Mouse (Mus musculus): Measurements from ENCODE around the gene Olfr521. TPM values are rescaled to one million over a fixed set of nuclear protein-coding genes. Genes with fewer than 3 reads are reported as not detected.
"Not testable (repeated sequence)": the region's sequence is repeated elsewhere in the genome, so short reads cannot be mapped to it uniquely, and the experiment has no call there.

The Olfr521 gene
- total RNA-seq, 4 experiments from 2014 or later = not detected

DNA sequence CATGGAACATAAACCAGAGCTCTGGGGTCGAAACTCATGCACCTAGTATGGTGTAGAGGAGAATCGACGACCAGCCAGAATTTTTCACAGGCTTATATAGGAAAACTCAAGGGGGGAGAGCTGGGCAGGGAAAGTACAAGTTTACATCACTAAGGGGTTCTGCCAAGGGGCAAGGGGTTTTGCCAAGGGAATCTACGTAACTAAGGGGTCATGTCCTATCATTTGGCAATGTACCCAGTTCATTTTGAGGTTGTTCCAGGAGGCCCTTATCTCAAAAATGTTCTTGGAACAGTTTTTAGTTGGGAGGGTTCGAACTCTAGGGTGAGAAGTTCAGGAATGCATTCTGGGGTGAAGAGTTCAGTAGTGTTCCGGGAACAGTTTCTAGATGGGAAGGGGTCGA is 43.7 kb downstream of the Olfr521 start:
- DNase-seq (ENCODE audit: low spot score in 2 of 2) = not testable (repeated sequence)

DNA sequence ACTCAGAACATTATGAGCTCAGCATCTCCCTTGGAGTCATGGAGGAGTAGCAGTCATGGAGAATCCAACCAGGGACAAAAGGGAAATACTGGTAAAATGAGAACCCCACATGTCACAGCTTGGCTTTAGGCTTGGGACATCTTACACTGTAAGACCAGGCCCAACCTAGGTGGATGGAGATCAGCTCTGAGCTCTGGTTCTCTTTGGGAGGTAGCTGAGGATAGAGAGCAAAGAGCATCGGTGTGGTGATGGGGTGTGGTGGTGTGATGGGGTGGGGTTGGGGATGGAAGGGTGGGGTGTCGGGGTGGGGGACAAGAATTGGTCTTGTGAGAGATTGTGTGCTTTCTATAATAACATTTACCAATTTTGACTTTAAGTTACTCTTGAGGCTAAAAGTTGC is 47.5 kb downstream of the Olfr521 start:
- DNase-seq (ENCODE audit: low spot score in 2 of 2) = no peak

DNA sequence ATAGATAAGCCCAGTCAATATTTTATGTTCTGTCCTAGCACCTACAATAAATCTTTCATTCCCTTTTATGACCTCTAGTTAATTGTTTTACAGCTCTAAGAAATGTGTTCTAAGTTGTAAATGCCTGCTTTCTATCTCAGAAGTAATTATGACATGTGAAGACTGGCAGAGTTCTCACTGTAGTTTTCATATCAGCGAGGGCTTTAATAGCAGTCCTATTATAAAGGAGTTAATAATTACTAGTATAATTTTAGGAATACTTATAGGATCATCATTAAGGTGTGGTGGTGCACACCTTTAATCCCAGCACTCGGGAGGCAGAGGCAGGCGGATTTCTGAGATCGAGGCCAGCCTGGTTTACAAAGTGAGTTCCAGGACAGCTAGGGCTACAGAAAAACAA is 48.4 kb downstream of the Olfr521 start:
- no peak for DNase-seq (ENCODE audit: low spot score in 2 of 2)

DNA sequence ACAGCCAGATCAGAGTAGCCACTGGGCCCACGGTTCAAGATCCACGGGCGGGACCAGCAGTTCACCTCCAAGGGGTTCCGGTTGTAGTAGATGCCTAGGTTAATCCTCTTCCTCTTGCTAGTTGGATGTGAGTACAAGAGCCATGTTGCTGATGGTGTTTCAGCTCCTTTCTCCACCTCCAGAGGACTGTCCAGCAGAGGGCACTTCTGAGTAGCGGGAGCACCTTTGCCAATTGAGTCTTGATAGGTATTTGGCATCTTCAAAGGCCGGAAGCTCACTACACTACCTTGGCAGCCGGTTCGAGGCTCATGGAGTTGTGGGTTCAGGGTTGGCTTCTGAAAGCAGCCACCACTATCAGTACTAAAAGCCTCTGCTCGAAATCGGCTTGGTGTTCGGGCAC is 50.1 kb downstream of the Olfr521 start:
- DNase-seq (ENCODE audit: low spot score in 2 of 2) = no peak

DNA sequence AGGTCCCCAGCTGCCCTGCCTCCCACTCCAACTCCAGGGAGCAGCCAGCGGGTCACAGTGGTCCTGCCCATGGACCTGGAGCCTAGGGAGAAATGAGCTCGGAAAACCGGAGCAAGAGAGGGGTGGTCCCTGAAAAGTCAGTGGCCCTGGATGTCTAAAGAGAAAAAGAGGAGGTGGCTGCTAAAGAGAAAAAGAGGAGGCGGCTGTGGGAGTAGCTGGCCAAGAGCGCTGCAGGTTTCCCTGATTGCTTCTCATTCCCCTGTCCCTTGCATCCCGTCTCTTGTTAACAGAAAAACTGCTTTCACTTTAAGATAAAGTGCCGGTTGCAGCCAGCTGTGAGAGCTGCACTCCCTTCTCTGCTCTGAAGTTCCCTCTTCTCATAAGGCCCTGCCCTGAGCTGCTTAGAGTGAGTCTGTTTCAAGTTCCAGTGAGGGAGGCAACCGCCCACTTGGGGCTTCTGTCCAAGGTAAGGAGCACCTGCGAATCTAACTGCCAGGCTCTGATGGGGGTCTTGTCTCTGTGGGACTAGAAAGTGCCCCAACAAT is 54.9 kb downstream of the Olfr521 start:
- not testable (repeated sequence) for DNase-seq (ENCODE audit: low spot score in 2 of 2)

Other genes with a start within 250 kb of the Olfr521 start
- gene Arrb1, start 228.0 kb upstream of the Olfr521 start, total RNA-seq (2022) = 100 to 1,000 TPM; 168 to 199 (median 184) TPM
- 1 to 10 TPM; 3.8 to 6.5 (median 4.7) TPM for gene Tpbgl, start 136.4 kb upstream of the Olfr521 start, total RNA-seq (2022)
- 10 to 100 TPM; 11.9 to 20.5 (median 16.2) TPM for gene Slco2b1, start 52.2 kb upstream of the Olfr521 start, total RNA-seq (2022)
- gene Olfr520, start 33.2 kb upstream of the Olfr521 start, total RNA-seq (2022) = under 1 TPM in 1 of 4 experiments, not detected in 3; 0.46 TPM
- gene Neu3, start 64.9 kb downstream of the Olfr521 start, total RNA-seq (2022) = 1 to 10 TPM; 2.9 to 5.0 (median 4.2) TPM
- 1 to 10 TPM; 1.2 to 2.2 (median 1.4) TPM for gene Xrra1, start 95.6 kb downstream of the Olfr521 start, total RNA-seq (2022)
- 10 to 100 TPM; 93.8 to 95.8 (median 95.0) TPM for gene Spcs2, start 100.0 kb downstream of the Olfr521 start, total RNA-seq (2022)
- 10 to 100 TPM; 49.0 to 54.0 (median 51.9) TPM for gene Rnf169, start 216.9 kb downstream of the Olfr521 start, total RNA-seq (2022)
- under 1 TPM; 0.19 to 0.61 (median 0.48) TPM for gene Chrdl2, start 242.7 kb downstream of the Olfr521 start, total RNA-seq (2022)

Measured in left cerebral cortex, adult 8-10 months (tissue).